Mouse (Mus musculus): ENCODE measurements around the gene Lrtm1. TPM values are rescaled to one million over a fixed set of nuclear protein-coding genes. Genes with fewer than 3 reads are reported as not detected.

The Lrtm1 gene
- polyA plus RNA-seq, 1 experiment from 2014 or later, result 0.36 TPM

- H3K9me3 ChIP-seq, result no peaks in the 10 kb centered on the region
- H3K27ac ChIP-seq, result no peak overlapping the region
- WGBS, result 49% methylated on average over 5 of the region's 5 CpGs
- peaks cover 13% of the 10 kb centered on the region; the same call in 1 of the 2 replicates for H3K4me1 ChIP-seq
- H3K4me3 ChIP-seq, result no peak overlapping the region
- no peaks in the 10 kb centered on the region for H3K36me3 ChIP-seq
- no peak overlapping the region for H3K4me2 ChIP-seq (replicated peaks)
- no peak for ATAC-seq (ENCODE audit: insufficient number of reproducible peaks, insufficient read depth, low FRiP score, low TSS enrichment)
- no peaks in the 10 kb centered on the region for H3K27me3 ChIP-seq
- no peak overlapping the region for H3K9ac ChIP-seq
Observed at GRCm38 (mm10) chr14:29015896-29016295, 2.1 kb upstream of the Lrtm1 start.

DNA sequence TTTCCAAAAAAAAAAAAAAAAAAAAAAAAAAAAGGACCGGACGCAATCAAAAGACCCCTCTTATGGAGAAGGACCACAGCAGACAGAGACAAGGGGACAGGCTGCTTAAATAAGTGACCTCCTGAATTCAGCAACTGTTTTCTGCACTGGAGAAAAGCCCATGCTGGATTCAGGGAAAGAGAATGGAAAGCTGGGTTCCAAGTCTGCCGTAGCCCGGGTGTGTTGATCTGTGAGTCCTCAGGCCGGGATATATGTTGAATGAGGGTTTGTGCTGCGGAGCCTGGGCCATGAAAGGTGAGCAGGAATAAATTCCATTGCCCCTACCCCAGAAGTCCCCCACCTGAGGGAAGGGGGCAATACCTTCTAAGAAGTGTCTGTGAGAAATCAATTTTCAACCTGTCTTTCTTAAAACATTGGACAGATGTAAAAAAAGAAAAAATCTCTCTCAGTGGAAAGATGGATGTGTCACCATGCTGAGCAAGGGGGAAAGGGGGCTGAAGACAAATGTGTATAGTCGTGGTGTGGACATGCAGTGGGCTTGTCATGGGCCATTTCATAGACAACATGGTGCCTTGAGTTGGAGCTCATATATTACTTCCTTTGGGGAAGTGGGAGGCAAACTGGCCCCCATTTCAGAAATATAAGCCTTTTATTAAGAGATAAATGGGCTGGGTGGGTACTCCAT is 450 bp downstream of the Lrtm1 start:
- Histone ChIP-seq H3K9ac (no peak overlapping the region), H3K9me3 (no peaks in the 10 kb centered on the region), H3K36me3 (no peaks in the 10 kb centered on the region), H3K4me3 (no peak overlapping the region), H3K27ac (no peak overlapping the region), H3K4me1 (peaks cover 13% of the 10 kb centered on the region; the same call in 1 of the 2 replicates), H3K4me2 (replicated peaks) (no peak overlapping the region), H3K27me3 (peaks cover 3% of the 10 kb centered on the region; the same call in 1 of the 2 replicates)
- 31% methylated on average over 7 of the region's 7 CpGs for WGBS
- ATAC-seq (ENCODE audit: insufficient number of reproducible peaks, insufficient read depth, low FRiP score, low TSS enrichment), result no peak

- peaks cover 3% of the 10 kb centered on the region; the same call in 1 of the 2 replicates for H3K27me3 ChIP-seq
- H3K4me3 ChIP-seq, result no peak overlapping the region
- H3K4me1 ChIP-seq, result peaks cover 7% of the 10 kb centered on the region; the same call in 1 of the 2 replicates
- H3K27ac ChIP-seq, result no peak overlapping the region
- no peaks in the 10 kb centered on the region for H3K36me3 ChIP-seq
- no peak for ATAC-seq (ENCODE audit: insufficient number of reproducible peaks, insufficient read depth, low FRiP score, low TSS enrichment)
- no peak overlapping the region for H3K4me2 ChIP-seq (replicated peaks)
- no peaks in the 10 kb centered on the region for H3K9me3 ChIP-seq
- 84% methylated on average over 4 of the region's 4 CpGs for WGBS
- H3K9ac ChIP-seq, result no peak overlapping the region
Observed at GRCm38 (mm10) chr14:29021295-29021694, 3.3 kb downstream of the Lrtm1 start.

DNA sequence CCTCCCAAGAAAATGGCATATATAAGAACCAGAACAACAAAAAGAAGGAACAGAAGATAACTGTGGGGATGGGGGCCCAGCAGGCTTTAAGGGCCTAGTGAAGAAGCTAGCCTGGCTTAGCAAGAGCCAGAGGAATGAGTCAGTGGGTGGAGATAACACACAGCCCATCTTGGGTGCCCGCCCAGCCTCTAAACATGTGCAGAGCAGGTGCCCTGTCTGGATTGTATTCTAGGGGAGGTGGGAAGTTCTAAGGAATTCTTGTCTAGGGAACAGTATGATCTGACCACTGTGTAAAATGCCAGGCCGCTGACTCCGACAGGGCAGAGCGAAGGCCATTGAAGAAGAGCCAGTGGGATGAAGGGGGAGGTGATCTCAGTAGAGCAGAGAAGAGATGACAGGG is 5.2 kb downstream of the Lrtm1 start:
- WGBS, result 96% methylated on average over 4 of the region's 4 CpGs
- no peaks in the 10 kb centered on the region for H3K9me3 ChIP-seq

GRCm38 (mm10) chr14:29025335-29025734 is 7.3 kb downstream of the Lrtm1 start:
- Histone ChIP-seq H3K9me3 (no peaks in the 10 kb centered on the region), H3K4me2 (replicated peaks) (no peak overlapping the region), H3K27ac (no peak overlapping the region), H3K4me1 (peaks cover 18% of the 10 kb centered on the region; the same call in 1 of the 2 replicates), H3K9ac (no peak overlapping the region), H3K4me3 (no peak overlapping the region), H3K27me3 (peaks cover 3% of the 10 kb centered on the region; the same call in 1 of the 2 replicates), H3K36me3 (no peaks in the 10 kb centered on the region)
- WGBS, result 85% methylated on average over 6 of the region's 6 CpGs
- ATAC-seq (ENCODE audit: insufficient number of reproducible peaks, insufficient read depth, low FRiP score, low TSS enrichment), result no peak

More for the DNA sequence above, 5.2 kb downstream of the Lrtm1 start:
- Histone ChIP-seq H3K27ac (no peak overlapping the region), H3K4me1 (peaks cover 4% of the 10 kb centered on the region; the same call in 1 of the 2 replicates), H3K4me2 (replicated peaks) (no peak overlapping the region), H3K4me3 (no peak overlapping the region), H3K9ac (no peak overlapping the region), H3K27me3 (peaks cover 3% of the 10 kb centered on the region; the same call in 1 of the 2 replicates), H3K36me3 (no peaks in the 10 kb centered on the region)
- ATAC-seq (ENCODE audit: insufficient number of reproducible peaks, insufficient read depth, low FRiP score, low TSS enrichment), result no peak

DNA sequence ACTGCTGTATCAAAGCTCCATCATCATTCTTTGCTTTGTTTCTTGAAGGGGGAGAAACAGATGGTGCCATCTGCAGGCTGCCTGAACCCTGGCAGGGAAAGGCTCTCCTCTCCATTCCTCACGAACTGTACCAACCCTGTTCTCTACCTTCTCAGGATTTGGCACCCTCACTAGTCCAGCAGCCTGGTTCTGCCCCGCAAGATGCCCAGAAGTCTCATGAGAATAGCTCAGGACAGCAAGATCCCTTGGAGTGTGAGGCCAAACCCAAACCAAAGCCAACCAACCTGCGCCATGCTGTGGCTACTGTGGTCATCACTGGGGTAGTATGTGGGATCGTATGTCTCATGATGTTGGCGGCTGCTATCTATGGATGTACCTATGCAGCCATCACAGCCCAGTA is 9.3 kb downstream of the Lrtm1 start:
- H3K9ac ChIP-seq, result no peak overlapping the region

DNA sequence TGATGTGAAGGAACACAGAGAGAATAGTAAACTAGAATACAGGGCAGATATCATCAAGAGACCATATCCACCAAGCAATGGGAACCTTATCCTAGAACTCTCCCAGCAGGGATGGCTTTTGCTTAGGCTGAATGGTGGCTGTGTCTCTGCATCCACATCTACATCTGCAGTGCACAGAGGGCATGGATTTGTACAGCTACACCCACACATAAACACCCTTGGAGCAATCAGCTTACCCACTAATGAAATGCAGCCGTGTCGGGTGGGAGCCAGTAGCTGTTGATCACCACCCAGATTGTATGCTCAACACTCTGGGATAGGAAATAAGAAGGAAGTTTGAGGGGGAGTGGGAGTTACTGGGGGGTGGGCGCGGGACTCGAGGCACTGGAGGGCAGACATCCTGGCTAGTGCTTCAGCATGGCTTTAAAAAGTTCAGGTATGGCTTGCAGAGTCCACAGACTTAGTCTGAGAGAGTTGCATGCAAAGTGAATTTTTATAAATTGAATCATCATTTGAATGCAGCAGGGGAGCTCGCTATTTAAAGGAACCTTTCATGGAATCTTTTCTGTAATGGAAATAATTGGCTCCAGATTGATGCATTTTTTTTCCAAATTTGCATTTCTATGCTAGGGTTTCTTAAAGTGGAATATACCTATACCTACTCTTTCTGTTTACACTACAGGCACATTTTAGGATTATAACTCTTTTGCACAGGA is 10.5 kb downstream of the Lrtm1 start:
- Histone ChIP-seq H3K4me3 (no peak overlapping the region), H3K36me3 (no peaks in the 10 kb centered on the region), H3K27ac (peak overlapping the region; percentile 90), H3K4me1 (peaks cover 24% of the 10 kb centered on the region), H3K27me3 (no peaks in the 10 kb centered on the region), H3K9me3 (no peaks in the 10 kb centered on the region), H3K4me2 (replicated peaks) (peak overlapping the region; percentile 19; the same call in 1 of the 2 replicates), H3K9ac (no peak overlapping the region)
- 30% methylated on average over 6 of the region's 6 CpGs for WGBS
- ATAC-seq (ENCODE audit: insufficient number of reproducible peaks, insufficient read depth, low FRiP score, low TSS enrichment), result peak; percentile 58; the same call in 1 of the 2 replicates

More for the DNA sequence above, 9.3 kb downstream of the Lrtm1 start:
- no peak overlapping the region for H3K4me2 ChIP-seq (replicated peaks)
- H3K27ac ChIP-seq, result peak overlapping the region; percentile 90
- ATAC-seq (ENCODE audit: insufficient number of reproducible peaks, insufficient read depth, low FRiP score, low TSS enrichment), result no peak
- no peaks in the 10 kb centered on the region for H3K36me3 ChIP-seq
- H3K4me3 ChIP-seq, result no peak overlapping the region
- H3K4me1 ChIP-seq, result peaks cover 24% of the 10 kb centered on the region
- no peaks in the 10 kb centered on the region for H3K9me3 ChIP-seq
- H3K27me3 ChIP-seq, result no peaks in the 10 kb centered on the region
- 83% methylated on average over 5 of the region's 5 CpGs for WGBS

GRCm38 (mm10) chr14:29029107-29029469 is 11.1 kb downstream of the Lrtm1 start:
- Histone ChIP-seq H3K4me3 (no peak overlapping the region), H3K4me2 (replicated peaks) (no peak overlapping the region), H3K27ac (peak overlapping the region; percentile 50; the same call in 1 of the 2 replicates), H3K27me3 (no peaks in the 10 kb centered on the region), H3K36me3 (no peaks in the 10 kb centered on the region), H3K4me1 (peaks cover 24% of the 10 kb centered on the region), H3K9ac (no peak overlapping the region), H3K9me3 (no peaks in the 10 kb centered on the region)
- ATAC-seq (ENCODE audit: insufficient number of reproducible peaks, insufficient read depth, low FRiP score, low TSS enrichment), result peak; percentile 65; the same call in 1 of the 2 replicates
- 29% methylated on average over 2 of the region's 2 CpGs for WGBS

DNA sequence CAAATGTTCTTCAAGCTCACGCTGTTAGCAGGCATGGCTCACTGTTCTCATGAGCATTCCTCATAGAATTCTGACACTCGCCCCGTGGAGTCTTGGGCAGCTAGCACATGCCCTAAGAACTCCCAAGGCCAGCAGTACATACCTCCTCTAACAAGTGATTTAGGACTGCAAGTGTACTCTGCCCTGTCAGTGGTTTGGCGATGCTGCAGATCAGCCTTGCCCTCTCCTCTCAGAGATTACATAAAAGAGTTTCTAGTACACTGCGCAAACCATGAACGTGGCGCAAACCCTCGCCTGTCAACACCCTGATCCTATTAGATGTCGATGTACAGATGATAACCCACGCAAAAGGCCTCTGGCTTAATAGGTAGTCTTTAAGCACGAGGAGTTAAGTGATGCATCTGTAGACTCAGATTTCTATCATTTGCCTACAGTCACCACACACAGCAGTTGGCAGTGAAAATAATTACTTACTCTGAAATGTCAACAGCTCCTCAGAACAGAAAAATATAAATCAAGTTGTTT is 11.9 kb downstream of the Lrtm1 start:
- peak overlapping the region; percentile 64; the same call in 1 of the 2 replicates for H3K27ac ChIP-seq
- ATAC-seq (ENCODE audit: insufficient number of reproducible peaks, insufficient read depth, low FRiP score, low TSS enrichment), result no peak
- 61% methylated on average over 11 of the region's 11 CpGs for WGBS
- no peak overlapping the region for H3K4me3 ChIP-seq
- H3K4me2 ChIP-seq (replicated peaks), result no peak overlapping the region
- H3K36me3 ChIP-seq, result no peaks in the 10 kb centered on the region
- no peak overlapping the region for H3K9ac ChIP-seq
- H3K27me3 ChIP-seq, result no peaks in the 10 kb centered on the region
- H3K9me3 ChIP-seq, result no peaks in the 10 kb centered on the region
- peaks cover 24% of the 10 kb centered on the region for H3K4me1 ChIP-seq

- H3K4me2 ChIP-seq (replicated peaks), result no peak overlapping the region
- 40% methylated on average over 9 of the region's 9 CpGs for WGBS
- H3K4me3 ChIP-seq, result no peak overlapping the region
- no peaks in the 10 kb centered on the region for H3K27me3 ChIP-seq
- H3K4me1 ChIP-seq, result peaks cover 24% of the 10 kb centered on the region
- ATAC-seq (ENCODE audit: insufficient number of reproducible peaks, insufficient read depth, low FRiP score, low TSS enrichment), result no peak
- H3K27ac ChIP-seq, result 0 out of 2 replicates have a peak overlapping the region, but pooled peaks have one; percentile 64
- H3K9ac ChIP-seq, result no peak overlapping the region
- no peaks in the 10 kb centered on the region for H3K9me3 ChIP-seq
- H3K36me3 ChIP-seq, result no peaks in the 10 kb centered on the region
Observed at GRCm38 (mm10) chr14:29030519-29030918, 12.5 kb downstream of the Lrtm1 start.

DNA sequence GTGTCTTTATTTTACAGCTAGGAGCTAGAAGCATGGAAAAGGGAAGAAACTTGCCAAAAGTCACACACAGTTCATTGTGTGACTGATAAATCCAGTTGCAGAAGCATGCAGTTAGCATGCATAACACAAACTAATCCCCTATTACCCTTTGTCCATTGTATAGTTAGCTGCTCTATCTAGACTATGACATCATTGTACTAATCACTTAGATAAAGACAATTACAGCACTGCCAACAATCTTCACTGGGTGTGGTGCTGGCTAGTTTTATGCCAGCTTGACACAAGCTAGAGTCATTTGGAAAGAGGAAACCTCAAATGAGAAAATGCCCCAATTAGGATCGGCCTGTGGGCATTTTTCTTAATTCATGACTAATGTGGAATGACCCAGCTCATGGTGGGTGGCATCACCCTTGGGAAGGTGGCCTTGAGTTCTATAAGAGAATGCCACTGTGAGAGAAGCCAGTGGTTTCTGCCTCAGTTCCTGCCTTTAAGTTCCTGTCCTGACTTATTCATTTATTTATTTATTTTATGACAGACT is 13.9 kb downstream of the Lrtm1 start:
- no peak overlapping the region for H3K4me2 ChIP-seq (replicated peaks)
- H3K36me3 ChIP-seq, result no peaks in the 10 kb centered on the region
- H3K4me1 ChIP-seq, result peaks cover 24% of the 10 kb centered on the region
- no peaks in the 10 kb centered on the region for H3K27me3 ChIP-seq
- H3K27ac ChIP-seq, result no peak overlapping the region
- ATAC-seq (ENCODE audit: insufficient number of reproducible peaks, insufficient read depth, low FRiP score, low TSS enrichment), result no peak
- H3K9ac ChIP-seq, result no peak overlapping the region
- 77% methylated on average over 1 of the region's 1 CpGs for WGBS
- H3K4me3 ChIP-seq, result no peak overlapping the region
- H3K9me3 ChIP-seq, result no peaks in the 10 kb centered on the region

Measured in embryonic facial prominence, embryonic 12.5 days (tissue).